ENCODE assay signal across 28 mouse cellular contexts in genomic region chr11:50943506-50943905, GRCm38 (mm10). TPM values are rescaled to one million over a fixed set of nuclear protein-coding genes. Genes with fewer than 3 reads are reported as not detected.
"Had no signal": no experiment of that assay in that cellular context is flagged by ENCODE, and none has a peak within 500 bp of the region (broad histone marks: within the 10 kb centered on the region; RNA-seq: fewer than 3 reads in every experiment).

TSS of gene 4933414I15Rik (minus strand) at chr11:50943765.

- H3K4me2 ChIP-seq: lung, embryonic 14.5 days; midbrain, embryonic 12.5 days; neural tube, embryonic 13.5 days; neural tube, embryonic 15.5 days had no signal

- ATAC-seq: midbrain, embryonic 16.5 days had no signal

- DNase-seq: lung, adult 18-20 months; lung, embryonic 14.5 days; lung, postnatal 10 days; lung, postnatal 4 days; midbrain, embryonic 14.5 days; retina, postnatal 1 day; right cerebral cortex, adult 18-20 months; right cerebral cortex, postnatal 25 days; right cerebral cortex, postnatal 4 days; spleen, adult 18-20 months; thymus, adult 18-20 months; thymus, postnatal 14 days; thymus, postnatal 36 days had no signal

- H3K27me3 ChIP-seq: midbrain, embryonic 12.5 days; neural tube, embryonic 13.5 days; neural tube, embryonic 15.5 days had no signal

- H3K9ac ChIP-seq: lung, embryonic 14.5 days; midbrain, embryonic 12.5 days; neural tube, embryonic 13.5 days; neural tube, embryonic 15.5 days had no signal

- H3K9me3 ChIP-seq: midbrain, embryonic 10.5 days; midbrain, embryonic 12.5 days; neural tube, embryonic 13.5 days; neural tube, embryonic 15.5 days had no signal

- H3K4me3 ChIP-seq: midbrain, embryonic 10.5 days; midbrain, embryonic 12.5 days; myocyte; neural tube, embryonic 13.5 days; neural tube, embryonic 15.5 days had no signal

- H3K27ac ChIP-seq: midbrain, embryonic 10.5 days; midbrain, embryonic 12.5 days; neural tube, embryonic 13.5 days; neural tube, embryonic 15.5 days had no signal

- H3K4me1 ChIP-seq: midbrain, embryonic 10.5 days; midbrain, embryonic 12.5 days; neural tube, embryonic 13.5 days; neural tube, embryonic 15.5 days had no signal

- H3K36me3 ChIP-seq: midbrain, embryonic 10.5 days; midbrain, embryonic 12.5 days; neural tube, embryonic 13.5 days; neural tube, embryonic 15.5 days had no signal

RNA-seq across cellular contexts. Expression of gene 4933414I15Rik, which starts in this region (rescaled TPM):
- total RNA-seq: megakaryocyte, adult 5-6 weeks; megakaryocyte-erythroid progenitor cell, adult 5-6 weeks had no signal
- polyA plus RNA-seq: liver, embryonic 16.5 days; lung, embryonic 14.5 days; lung, embryonic 16.5 days; midbrain, embryonic 10.5 days; midbrain, embryonic 12.5 days; midbrain, embryonic 14.5 days; midbrain, embryonic 16.5 days; myocyte; neural tube, embryonic 11.5 days; neural tube, embryonic 13.5 days; neural tube, embryonic 15.5 days; small intestine, adult 2 months; stomach, embryonic 14.5 days; stomach, embryonic 16.5 days; thymus, postnatal 0 days had no signal
